Mouse (Mus musculus) embryonic facial prominence, embryonic 14.5 days (tissue): ENCODE results near the gene Klk14. TPM values are rescaled to one million over a fixed set of nuclear protein-coding genes. Genes with fewer than 3 reads are reported as not detected.
"Not testable (repeated sequence)": the region's sequence is repeated elsewhere in the genome, so short reads cannot be mapped to it uniquely, and the experiment has no call there.

Experiments
- ATAC-seq: fragments of 200-750 bp; cut with Nextera tagmentation; 2 replicates; pipeline ENCODE4 v1.8.0; 2017; ENCODE audit warnings: low read depth, moderate number of reproducible peaks, moderate TSS enrichment
- DNase-seq: peaks from one replicate; pipeline ENCODE4 v3.0.0-alpha.2; 2015; ENCODE audit warnings: low spot score
- H3K27ac ChIP-seq: fragments of 300-500 bp; sonication (generic); replicated peaks from 2 replicates; pipeline ENCODE4 v1.5.1; 2014; ENCODE audit warnings: low read depth, mild to moderate bottlenecking, low read length, moderate library complexity
- H3K27me3 ChIP-seq: fragments of 300-500 bp; sonication (generic); replicated peaks from 2 replicates; pipeline ENCODE4 v1.6.1; 2014; ENCODE audit warnings: low read length; ENCODE audit not compliant: control insufficient read depth, insufficient read depth
- H3K36me3 ChIP-seq: fragments of 300-500 bp; sonication (generic); 2 replicates; pipeline ENCODE4 v1.6.1; 2014; ENCODE audit warnings: low read length, mixed read lengths; ENCODE audit not compliant: control insufficient read depth, insufficient read depth
- H3K4me1 ChIP-seq: fragments of 300-500 bp; sonication (generic); 2 replicates; pipeline ENCODE4 v1.6.1; 2014; ENCODE audit warnings: antibody characterized with exemption, low read length; ENCODE audit not compliant: control insufficient read depth, insufficient read depth
- H3K4me2 ChIP-seq: fragments of 300-500 bp; sonication (generic); 2 replicates; pipeline ENCODE4 v1.6.1; 2014; ENCODE audit warnings: low read depth, mild to moderate bottlenecking, low read length, moderate library complexity, mixed read lengths
- H3K4me3 ChIP-seq: fragments of 300-500 bp; sonication (generic); 2 replicates; pipeline ENCODE4 v1.5.1; 2014; ENCODE audit warnings: low read depth, mild to moderate bottlenecking, low read length
- H3K9ac ChIP-seq: fragments of 300-500 bp; sonication (generic); 2 replicates; pipeline ENCODE4 v1.6.1; 2014; ENCODE audit warnings: low read depth, mild to moderate bottlenecking, low read length, moderate library complexity, mixed read lengths
- H3K9me3 ChIP-seq: fragments of 300-500 bp; sonication (generic); 2 replicates; pipeline ENCODE4 v1.6.1; 2016; ENCODE audit warnings: low read length; ENCODE audit not compliant: control insufficient read depth
- WGBS: fragments of 180-500 bp; shearing (Covaris S2); extraction: QIAGEN DNeasy Blood & Tissue Kit; methylation state at CpG from one replicate; pipeline ENCODE4 v1.1.7; 2014; 5-methylcytosine and 5-hydroxymethylcytosine counted together
- polyA plus RNA-seq: library from polyadenylated mRNA; unstranded; fragments of >200 nt; fragmentation: Nextera tagmentation; extraction: Ambion mirVana; gene quantifications from 2 replicates; pipeline ENCODE4 v1.2.1, GENCODE M21; 2014

Klk14 gene
- polyA plus RNA-seq: 0.22 TPM in 1 of 2 replicates, not detected in the other

GRCm38 (mm10) chr7:43690118-43690517 is at the start of gene Klk14:
Gene Klk14 (plus strand): TSS chr7:43690418.
- Histone ChIP-seq H3K27ac (no peak within 1 kb of the TSS), H3K4me1 (no peaks in the 10 kb centered on the region), H3K4me2 (no peak within 1 kb of the TSS), H3K9me3 (no peaks in the 10 kb centered on the region), H3K36me3 (no peaks in the 10 kb centered on the region), H3K9ac (no peak within 1 kb of the TSS), H3K4me3 (no peak within 1 kb of the TSS), H3K27me3 (no peaks in the 10 kb centered on the region)
- no peak for ATAC-seq
- no peak for DNase-seq

GRCm38 (mm10) chr7:43642587-43642986 is 47.6 kb upstream of the Klk14 start:
- H3K4me3 ChIP-seq: no peak overlapping the region
- ATAC-seq (no peak), DNase-seq (no peak)
- H3K4me2 ChIP-seq: no peak overlapping the region
- H3K36me3 ChIP-seq: no peaks in the 10 kb centered on the region
- H3K27ac ChIP-seq: no peak overlapping the region
- H3K27me3 ChIP-seq: no peaks in the 10 kb centered on the region
- H3K9ac ChIP-seq: no peak overlapping the region
- 82% methylated on average over 5 of the region's 5 CpGs for WGBS
- H3K4me1 ChIP-seq: no peaks in the 10 kb centered on the region
- H3K9me3 ChIP-seq: no peaks in the 10 kb centered on the region

GRCm38 (mm10) chr7:43643046-43643652 is 47.1 kb upstream of the Klk14 start:
- no peak overlapping the region for H3K27ac ChIP-seq
- ATAC-seq: no peak
- no peak overlapping the region for H3K4me2 ChIP-seq
- no peak overlapping the region for H3K4me3 ChIP-seq
- H3K9ac ChIP-seq: no peak overlapping the region
- no peaks in the 10 kb centered on the region for H3K4me1 ChIP-seq
- no peaks in the 10 kb centered on the region for H3K27me3 ChIP-seq
- no peak for DNase-seq
- no peaks in the 10 kb centered on the region for H3K36me3 ChIP-seq
- 82% methylated on average over 17 of the region's 17 CpGs for WGBS
- H3K9me3 ChIP-seq: no peaks in the 10 kb centered on the region

- no peak for DNase-seq
- ATAC-seq: no peak
These were observed 37.5 kb upstream of the Klk14 start for GRCm38 (mm10) chr7:43652683-43653082.

GRCm38 (mm10) chr7:43654519-43654918 is 35.7 kb upstream of the Klk14 start:
- no peak overlapping the region for H3K4me2 ChIP-seq
- 80% methylated on average over 3 of the region's 3 CpGs for WGBS
- H3K9me3 ChIP-seq: no peaks in the 10 kb centered on the region
- DNase-seq (no peak), ATAC-seq (no peak)
- H3K9ac ChIP-seq: no peak overlapping the region
- no peaks in the 10 kb centered on the region for H3K4me1 ChIP-seq
- no peaks in the 10 kb centered on the region for H3K27me3 ChIP-seq
- no peaks in the 10 kb centered on the region for H3K36me3 ChIP-seq
- H3K27ac ChIP-seq: no peak overlapping the region
- H3K4me3 ChIP-seq: no peak overlapping the region

More at GRCm38 (mm10) chr7:43652683-43653082, 37.5 kb upstream of the Klk14 start:
- Histone ChIP-seq H3K4me2 (no peak overlapping the region), H3K27ac (no peak overlapping the region), H3K27me3 (no peaks in the 10 kb centered on the region), H3K36me3 (no peaks in the 10 kb centered on the region), H3K9ac (no peak overlapping the region), H3K9me3 (no peaks in the 10 kb centered on the region), H3K4me1 (no peaks in the 10 kb centered on the region), H3K4me3 (no peak overlapping the region)
- 79% methylated on average over 6 of the region's 6 CpGs for WGBS

- no peak overlapping the region for H3K4me3 ChIP-seq
- no peaks in the 10 kb centered on the region for H3K4me1 ChIP-seq
- H3K9ac ChIP-seq: no peak overlapping the region
- no peaks in the 10 kb centered on the region for H3K36me3 ChIP-seq
- ATAC-seq (no peak), DNase-seq (no peak)
- H3K27ac ChIP-seq: no peak overlapping the region
- H3K9me3 ChIP-seq: no peaks in the 10 kb centered on the region
- no peak overlapping the region for H3K4me2 ChIP-seq
- no peaks in the 10 kb centered on the region for H3K27me3 ChIP-seq
- WGBS: 65% methylated on average over 6 of the region's 6 CpGs
These were observed 34.0 kb upstream of the Klk14 start for GRCm38 (mm10) chr7:43656232-43656631.

- Histone ChIP-seq H3K4me2 (no peak within 1 kb of the TSS), H3K27ac (no peak within 1 kb of the TSS), H3K9ac (no peak within 1 kb of the TSS), H3K4me3 (no peak within 1 kb of the TSS), H3K9me3 (no peaks in the 10 kb centered on the region), H3K4me1 (no peaks in the 10 kb centered on the region), H3K36me3 (no peaks in the 10 kb centered on the region), H3K27me3 (no peaks in the 10 kb centered on the region)
- no peak for ATAC-seq
- WGBS: 33% methylated on average over 1 of the region's 1 CpGs
- DNase-seq: no peak
These were observed 30.2 kb upstream of the Klk14 start, which contains the start of gene Siglece for GRCm38 (mm10) chr7:43660002-43660401. Gene Siglece (minus strand): TSS chr7:43660161.

- Histone ChIP-seq H3K9ac (no peak overlapping the region), H3K9me3 (no peaks in the 10 kb centered on the region), H3K4me2 (no peak overlapping the region), H3K4me1 (no peaks in the 10 kb centered on the region), H3K36me3 (no peaks in the 10 kb centered on the region), H3K4me3 (no peak overlapping the region), H3K27me3 (no peaks in the 10 kb centered on the region), H3K27ac (no peak overlapping the region)
- DNase-seq (no peak), ATAC-seq (no peak)
- 79% methylated on average over 1 of the region's 1 CpGs for WGBS
These were observed 27.4 kb upstream of the Klk14 start for GRCm38 (mm10) chr7:43662804-43663203.

GRCm38 (mm10) chr7:43667221-43667620 is 23.0 kb upstream of the Klk14 start:
- H3K4me2 ChIP-seq, H3K9me3 ChIP-seq, DNase-seq, H3K27me3 ChIP-seq, H3K4me1 ChIP-seq, ATAC-seq, H3K9ac ChIP-seq, H3K4me3 ChIP-seq, H3K27ac ChIP-seq, H3K36me3 ChIP-seq: not testable (repeated sequence)
- 87% methylated on average over 4 of the region's 4 CpGs for WGBS
